Mouse (Mus musculus) MEL (cell line): ENCODE measurements around the gene Il25. TPM values are rescaled to one million over a fixed set of nuclear protein-coding genes. Genes with fewer than 3 reads are reported as not detected.

Source experiments
- DNase-seq: peaks from one replicate; pipeline ENCODE4 v3.0.0; 2011; ENCODE audit warnings: low read depth, low spot score
- H3K27ac ChIP-seq: 2 replicates; pipeline ENCODE4 v1.5.1; 2012; ENCODE audit warnings: low read depth, mild to moderate bottlenecking, control low read depth, low read length, moderate library complexity; ENCODE audit not compliant: control insufficient read depth
- H3K27me3 ChIP-seq, 2 experiments: fragments of 150-350 bp in 1 of 2; sonication (generic) in 1 of 2; 2 replicates each; pipeline ENCODE4 v1.6.1; 2012; ENCODE audit warnings: low read length in 2 of 2, mild to moderate bottlenecking in 2 of 2, improper control_type of control experiment in 1 of 2, moderate library complexity in 1 of 2; ENCODE audit not compliant: insufficient read depth in 2 of 2, control insufficient read depth in 1 of 2
- H3K36me3 ChIP-seq, 2 experiments: 2 replicates each; pipeline ENCODE4 v1.6.1; 2012 to 2014; ENCODE audit warnings: low read length in 2 of 2, improper control_type of control experiment in 1 of 2, inconsistent platforms in 1 of 2, mild to moderate bottlenecking in 1 of 2; ENCODE audit not compliant: insufficient read depth in 2 of 2, control insufficient read depth in 1 of 2
- H3K4me1 ChIP-seq, 2 experiments: fragments of 150-350 bp in 1 of 2; sonication (generic) in 1 of 2; 2 replicates each; pipeline ENCODE4 v1.6.1; 2012; ENCODE audit warnings: low read length in 2 of 2, improper control_type of control experiment in 1 of 2, mild to moderate bottlenecking in 1 of 2; ENCODE audit not compliant: insufficient read depth in 2 of 2, control insufficient read depth in 1 of 2
- H3K4me3 ChIP-seq, 2 experiments: fragments of 150-350 bp in 1 of 2; sonication (generic) in 1 of 2; 2 replicates each; pipeline ENCODE4 v1.5.1; 2012; ENCODE audit warnings: low read depth in 2 of 2, low read length in 2 of 2, mild to moderate bottlenecking in 2 of 2, moderate library complexity in 2 of 2, control low read depth in 1 of 2, improper control_type of control experiment in 1 of 2; ENCODE audit not compliant: control insufficient read depth in 1 of 2, insufficient read depth in 1 of 2
- H3K79me2 ChIP-seq: 2 replicates; pipeline ENCODE4 v1.6.1; 2012; ENCODE audit warnings: mild to moderate bottlenecking, low read length, moderate library complexity; ENCODE audit not compliant: control insufficient read depth, poor library complexity, insufficient read depth
- H3K9ac ChIP-seq: 2 replicates; pipeline ENCODE4 v1.6.1; 2012; ENCODE audit warnings: low read depth, mild to moderate bottlenecking, control low read depth, low read length, moderate library complexity; ENCODE audit not compliant: control insufficient read depth, poor library complexity, severe bottlenecking
- H3K9me3 ChIP-seq: fragments of 150-350 bp; sonication (generic); replicated peaks from 2 replicates; pipeline ENCODE4 v1.6.1; 2012; ENCODE audit warnings: mild to moderate bottlenecking, low read length, improper control_type of control experiment, moderate library complexity; ENCODE audit not compliant: insufficient read depth
- CHD1 ChIP-seq: IDR thresholded peaks from 2 replicates; pipeline ENCODE4 v1.6.1; 2012; ENCODE audit warnings: low read depth, mild to moderate bottlenecking, inconsistent platforms, low read length, improper control_type of control experiment
- E2F4 ChIP-seq: IDR thresholded peaks from 2 replicates; pipeline ENCODE4 v1.6.1; 2011; ENCODE audit warnings: low read depth, low read length, improper control_type of control experiment, borderline replicate concordance
- ELF1 ChIP-seq: IDR thresholded peaks from 2 replicates; pipeline ENCODE4 v1.6.1; 2014; ENCODE audit warnings: low read depth, mild to moderate bottlenecking, inconsistent platforms, low read length, improper control_type of control experiment, moderate library complexity
- EP300 ChIP-seq, 2 experiments: IDR thresholded peaks; 2 replicates each; pipeline ENCODE4 v1.6.1; 2011; ENCODE audit warnings: improper control_type of control experiment in 2 of 2, low read length in 2 of 2, low read depth in 1 of 2, mild to moderate bottlenecking in 1 of 2
- ETS1 ChIP-seq: IDR thresholded peaks from 2 replicates; pipeline ENCODE4 v1.6.1; 2012; ENCODE audit warnings: low read depth, mild to moderate bottlenecking, inconsistent platforms, low read length, improper control_type of control experiment, moderate library complexity
- GATA1 ChIP-seq: IDR thresholded peaks from 2 replicates; pipeline ENCODE4 v1.6.1; 2011; ENCODE audit warnings: low read depth, low read length, improper control_type of control experiment
- HCFC1 ChIP-seq: IDR thresholded peaks from 2 replicates; pipeline ENCODE4 v1.6.1; 2012; ENCODE audit warnings: low read depth, mild to moderate bottlenecking, inconsistent platforms, low read length, improper control_type of control experiment, moderate library complexity
- JUND ChIP-seq: IDR thresholded peaks from 2 replicates; pipeline ENCODE4 v1.6.1; 2011; ENCODE audit warnings: low read depth, mild to moderate bottlenecking, improper control_type of control experiment, low read length
- KAT2A ChIP-seq: conservative IDR thresholded peaks from 2 replicates; pipeline ENCODE4 v1.6.1; 2012; ENCODE audit warnings: low read depth, low read length, improper control_type of control experiment, inconsistent platforms
- MAFK ChIP-seq: IDR thresholded peaks from 2 replicates; pipeline ENCODE4 v1.6.1; 2011; ENCODE audit warnings: low read depth, mild to moderate bottlenecking, low read length, improper control_type of control experiment, borderline replicate concordance
- MEF2A ChIP-seq: IDR thresholded peaks from 2 replicates; pipeline ENCODE4 v1.6.1; 2014; ENCODE audit warnings: low read depth, mild to moderate bottlenecking, inconsistent platforms, low read length, improper control_type of control experiment; ENCODE audit not compliant: poor library complexity, insufficient replicate concordance, severe bottlenecking; ENCODE audit errors: extremely low read depth
- MXI1 ChIP-seq: IDR thresholded peaks from 2 replicates; pipeline ENCODE4 v1.6.1; 2011; ENCODE audit warnings: mild to moderate bottlenecking, low read depth, low read length, improper control_type of control experiment
- MYC ChIP-seq: IDR thresholded peaks from 2 replicates; pipeline ENCODE4 v1.6.1; 2011; ENCODE audit warnings: low read depth, mild to moderate bottlenecking, low read length, improper control_type of control experiment, moderate library complexity
- NELFE ChIP-seq: IDR thresholded peaks from 2 replicates; pipeline ENCODE4 v1.6.1; 2011; ENCODE audit warnings: low read depth, low read length, improper control_type of control experiment
- POLR2A ChIP-seq, 2 experiments: IDR thresholded peaks; 2 replicates each; pipeline ENCODE4 v1.6.1; 2011 to 2012; ENCODE audit warnings: low read length in 2 of 2, mild to moderate bottlenecking in 2 of 2, control low read depth in 1 of 2, improper control_type of control experiment in 1 of 2, low read depth in 1 of 2, moderate library complexity in 1 of 2; ENCODE audit not compliant: control insufficient read depth in 1 of 2, insufficient read depth in 1 of 2, poor library complexity in 1 of 2
- RAD21 ChIP-seq: IDR thresholded peaks from 2 replicates; pipeline ENCODE4 v1.6.1; 2011; ENCODE audit warnings: mild to moderate bottlenecking, low read depth, low read length, improper control_type of control experiment
- SMC3 ChIP-seq: IDR thresholded peaks from 2 replicates; pipeline ENCODE4 v1.6.1; 2011; ENCODE audit warnings: low read depth, low read length, improper control_type of control experiment
- TAL1 ChIP-seq: IDR thresholded peaks from 2 replicates; pipeline ENCODE4 v1.6.1; 2012; ENCODE audit warnings: mild to moderate bottlenecking, inconsistent platforms, low read length, moderate library complexity, mixed read lengths
- TCF12 ChIP-seq: IDR thresholded peaks from 2 replicates; pipeline ENCODE4 v1.6.1; 2014; ENCODE audit warnings: low read depth, mild to moderate bottlenecking, inconsistent platforms, low read length, improper control_type of control experiment, moderate library complexity
- UBTF ChIP-seq: IDR thresholded peaks from 2 replicates; pipeline ENCODE4 v1.6.1; 2012; ENCODE audit warnings: low read depth, mild to moderate bottlenecking, inconsistent platforms, low read length, improper control_type of control experiment, moderate library complexity, borderline replicate concordance; ENCODE audit not compliant: insufficient read depth
- USF1 ChIP-seq: IDR thresholded peaks from 2 replicates; pipeline ENCODE4 v1.6.1; 2014; ENCODE audit warnings: low read depth, mild to moderate bottlenecking, inconsistent platforms, low read length, improper control_type of control experiment, moderate library complexity
- ZMIZ1 ChIP-seq: IDR thresholded peaks from 2 replicates; pipeline ENCODE4 v1.6.1; 2012; ENCODE audit warnings: low read depth, mild to moderate bottlenecking, inconsistent platforms, low read length, improper control_type of control experiment, moderate library complexity
- ZNF384 ChIP-seq: IDR thresholded peaks from 2 replicates; pipeline ENCODE4 v1.6.1; 2012; ENCODE audit warnings: low read depth, mild to moderate bottlenecking, inconsistent platforms, low read length, improper control_type of control experiment
- polyA plus RNA-seq, 2 experiments: library from polyadenylated mRNA; stranded (reverse) in 1 of 2; unstranded in 1 of 2; fragments of >175 nt in 1 of 2; fragments of >200 nt in 1 of 2; gene quantifications; 2 replicates each; pipeline versions ENCODE4 v1.2.1 to v1.2.4; 2012; ENCODE audit warnings: low replicate concordance in 2 of 2, low read depth in 1 of 2; ENCODE audit not compliant: insufficient read length in 2 of 2, insufficient read depth in 1 of 2, missing spikeins in 1 of 2
- total RNA-seq: library from RNA; depleted of rRNA; stranded (reverse); fragments of 300-350 nt; gene quantifications from 2 replicates; pipeline ENCODE4 v1.2.3, GENCODE M21; 2012

Gene Il25
- total and polyA plus RNA-seq, 3 experiments = not detected

DNA sequence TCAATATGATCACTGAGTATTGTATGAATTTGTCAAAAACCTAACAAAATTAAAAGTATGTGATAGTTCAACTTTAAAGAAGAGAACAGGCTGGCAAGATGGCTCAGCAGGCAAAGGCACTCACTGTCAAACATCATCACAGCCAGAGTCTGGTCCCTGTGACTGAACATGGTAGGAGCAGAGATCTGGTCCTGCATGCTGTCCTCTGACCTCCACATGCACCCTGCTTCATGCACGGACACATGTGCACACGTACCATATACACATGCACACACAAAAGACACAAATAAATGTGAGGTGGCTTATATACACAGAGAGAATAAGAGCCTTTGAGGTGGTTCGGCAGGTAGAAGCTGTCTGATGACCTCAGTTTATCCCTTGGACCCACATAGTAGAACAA, 23.0 kb downstream of the Il25 start:
- Histone ChIP-seq H3K4me1 (no peaks in the 10 kb centered on the region), H3K9me3 (no peaks in the 10 kb centered on the region), H3K27ac (no peak overlapping the region), H3K79me2 (no peaks in the 10 kb centered on the region), H3K9ac (no peak overlapping the region), H3K36me3 (no peaks in the 10 kb centered on the region), H3K27me3 (peaks cover 2 to 6% of the 10 kb centered on the region in 2 experiments; a peak in 2 of 4 replicates), H3K4me3 (no peak overlapping the region)
- no peak for TF ChIP-seq GATA1
- no peak for TF ChIP-seq POLR2A (IDR thresholded peaks at IDR 0.05; ENCODE audit: control insufficient read depth in 1 of 2, insufficient read depth in 1 of 2, low read depth in 1 of 2, low read length in 2 of 2, poor library complexity in 1 of 2)
- TF ChIP-seq KAT2A = no peak
- no peak for TF ChIP-seq HCFC1
- TF ChIP-seq TCF12 = no peak
- TF ChIP-seq RAD21 = no peak
- TF ChIP-seq ZMIZ1 = no peak
- no peak for TF ChIP-seq ETS1
- no peak for TF ChIP-seq MXI1
- TF ChIP-seq MYC = no peak
- DNase-seq = no peak

- no peak for TF ChIP-seq NELFE
- no peak for TF ChIP-seq MEF2A
- no peak for TF ChIP-seq TCF12
- no peak for TF ChIP-seq SMC3
- TF ChIP-seq EP300 (IDR thresholded peaks at IDR 0.05; ENCODE audit: low read depth in 1 of 2, low read length in 2 of 2) = no peak
- TF ChIP-seq MAFK = no peak
- TF ChIP-seq TAL1 = no peak
- no peak for TF ChIP-seq USF1
- TF ChIP-seq UBTF = no peak
- TF ChIP-seq RAD21 = no peak
- TF ChIP-seq ETS1 = no peak
- TF ChIP-seq ELF1 = no peak
- no peak for TF ChIP-seq ZMIZ1
- no peak for TF ChIP-seq MXI1
- TF ChIP-seq E2F4 = no peak
- no peak for TF ChIP-seq ZNF384
- no peak for TF ChIP-seq CHD1
- no peak for TF ChIP-seq HCFC1
- no peak for TF ChIP-seq JUND
- Histone ChIP-seq H3K9me3 (no peaks in the 10 kb centered on the region), H3K79me2 (no peaks in the 10 kb centered on the region), H3K9ac (no peak overlapping the region), H3K4me1 (no peaks in the 10 kb centered on the region), H3K4me3 (no peak overlapping the region), H3K27me3 (peaks cover 2 to 6% of the 10 kb centered on the region in 2 experiments; a peak in 2 of 4 replicates), H3K36me3 (no peaks in the 10 kb centered on the region), H3K27ac (no peak overlapping the region)
- no peak for DNase-seq
Measured at GRCm38 (mm10) chr14:54956533-54956932, 24.0 kb downstream of the Il25 start.
